In the genomic region with DNA sequence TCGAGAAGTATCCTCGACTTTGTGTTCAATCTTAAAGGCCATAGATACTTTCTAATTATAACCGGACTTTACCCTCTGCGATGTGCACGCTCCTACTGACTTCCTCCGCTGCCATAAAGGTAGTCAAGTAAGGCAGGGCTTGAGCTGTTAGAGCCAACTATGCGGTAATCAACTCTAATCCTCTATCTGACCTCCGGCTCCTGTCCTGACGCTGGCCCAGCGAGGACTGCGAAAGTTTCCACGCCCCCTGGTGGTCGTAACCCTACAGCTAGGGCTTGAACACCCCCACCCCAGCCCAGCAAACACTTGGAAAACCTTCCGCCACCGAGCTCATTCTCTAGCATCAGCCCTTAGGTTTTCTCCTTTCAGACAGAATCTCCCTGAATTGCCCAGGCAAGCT, we compare ENCODE assay signal across 8 mouse cellular contexts. TPM values are rescaled to one million over a fixed set of nuclear protein-coding genes. Genes with fewer than 3 reads are reported as not detected.
A peak's percentile ranks its signal among the peaks of the same experiment; 100 is the strongest.
DNase-seq lines count a peak whose midpoint lies in the region; ATAC-seq and TF ChIP-seq lines count a peak whose summit lies in the region.

No protein-coding gene starts in this region.

- H3K9me3 ChIP-seq in embryonic facial prominence, embryonic 11.5 days (replicated peaks; ENCODE audit: control insufficient read depth, low read length), result no peaks in the 10 kb centered on the region
- H3K9me3 ChIP-seq in heart, embryonic 12.5 days (replicated peaks), result no peaks in the 10 kb centered on the region
- H3K9me3 ChIP-seq in kidney, embryonic 16.5 days (ENCODE audit: low read length), result no peaks in the 10 kb centered on the region
- H3K9me3 ChIP-seq in liver, embryonic 14.5 days (ENCODE audit: control insufficient read depth, low read length), result no peaks in the 10 kb centered on the region
- H3K9me3 ChIP-seq in stomach, embryonic 14.5 days (ENCODE audit: control insufficient read depth, low read depth, low read length), result no peaks in the 10 kb centered on the region

- peak; percentile 64 for TF ChIP-seq CTCF in liver, embryonic 14.5 days (IDR thresholded peaks at IDR 0.05; ENCODE audit: low read depth)

- H3K27me3 ChIP-seq in embryonic facial prominence, embryonic 11.5 days (ENCODE audit: control insufficient read depth, insufficient read depth, low read length), result peaks cover 18% of the 10 kb centered on the region
- H3K27me3 ChIP-seq in heart, embryonic 12.5 days (replicated peaks), result no peaks in the 10 kb centered on the region
- no peaks in the 10 kb centered on the region for H3K27me3 ChIP-seq in kidney, embryonic 16.5 days (ENCODE audit: insufficient read depth, low read length)
- peaks cover 43% of the 10 kb centered on the region for H3K27me3 ChIP-seq in liver, embryonic 14.5 days (ENCODE audit: control insufficient read depth, insufficient read depth, low read length)
- H3K27me3 ChIP-seq in stomach, embryonic 14.5 days (ENCODE audit: control insufficient read depth, insufficient read depth, low read length), result no peaks in the 10 kb centered on the region

- no peak overlapping the region for H3K9ac ChIP-seq in embryonic facial prominence, embryonic 11.5 days (replicated peaks; ENCODE audit: low read length)
- H3K9ac ChIP-seq in heart, embryonic 12.5 days, result peak overlapping the region; percentile 57
- H3K9ac ChIP-seq in kidney, embryonic 16.5 days (replicated peaks; ENCODE audit: low read length), result peak overlapping the region; percentile 91
- H3K9ac ChIP-seq in liver, embryonic 14.5 days (replicated peaks), result no peak overlapping the region
- H3K9ac ChIP-seq in stomach, embryonic 14.5 days (replicated peaks; ENCODE audit: low read depth, low read length), result no peak overlapping the region; the same call in 1 of the 2 replicates

- H3K27ac ChIP-seq in embryonic facial prominence, embryonic 11.5 days (replicated peaks; ENCODE audit: low read depth, low read length), result no peak overlapping the region
- no peak overlapping the region for H3K27ac ChIP-seq in heart, embryonic 12.5 days (ENCODE audit: poor library complexity, severe bottlenecking)
- H3K27ac ChIP-seq in kidney, embryonic 16.5 days (ENCODE audit: low read length), result no peak overlapping the region
- H3K27ac ChIP-seq in liver, embryonic 14.5 days, result no peak overlapping the region
- no peak overlapping the region for H3K27ac ChIP-seq in stomach, embryonic 14.5 days (ENCODE audit: low read length)

- peak overlapping the region; percentile 62 for H3K4me3 ChIP-seq in embryonic facial prominence, embryonic 11.5 days (ENCODE audit: low read depth, low read length)
- peak overlapping the region; percentile 63 for H3K4me3 ChIP-seq in heart, embryonic 12.5 days
- peak overlapping the region; percentile 85 for H3K4me3 ChIP-seq in kidney, embryonic 16.5 days (ENCODE audit: low read length)
- H3K4me3 ChIP-seq in liver, embryonic 14.5 days (ENCODE audit: insufficient read depth in 1 of 2, low read depth in 2 of 2, low read length in 2 of 2), result peak overlapping the region; percentile 19 to 55; a peak in 2 of 4 replicates
- H3K4me3 ChIP-seq in stomach, embryonic 14.5 days (ENCODE audit: low read depth, low read length), result peak overlapping the region; percentile 75

- peak overlapping the region; percentile 95 for H3K4me2 ChIP-seq in embryonic facial prominence, embryonic 11.5 days (ENCODE audit: low read depth, low read length)
- H3K4me2 ChIP-seq in heart, embryonic 12.5 days, result peak overlapping the region; percentile 89
- peak overlapping the region; percentile 97 for H3K4me2 ChIP-seq in kidney, embryonic 16.5 days (replicated peaks; ENCODE audit: low read depth, low read length)
- H3K4me2 ChIP-seq in liver, embryonic 14.5 days (ENCODE audit: low read depth), result peak overlapping the region; percentile 63
- peak overlapping the region; percentile 80 for H3K4me2 ChIP-seq in stomach, embryonic 14.5 days (replicated peaks; ENCODE audit: low read depth, low read length)

- ATAC-seq in cerebellum, adult (ENCODE audit: insufficient number of reproducible peaks, low FRiP score, low TSS enrichment), result no peak
- ATAC-seq in embryonic facial prominence, embryonic 11.5 days (replicated peaks; ENCODE audit: insufficient number of reproducible peaks, low FRiP score, low TSS enrichment, low read depth), result peak; percentile 87
- peak; percentile 76 for ATAC-seq in heart, embryonic 12.5 days (ENCODE audit: insufficient number of reproducible peaks, low FRiP score)
- peak; percentile 83 for ATAC-seq in kidney, embryonic 16.5 days (ENCODE audit: low FRiP score, low TSS enrichment)
- ATAC-seq in liver, embryonic 14.5 days (ENCODE audit: insufficient read depth), result peak; percentile 21; the same call in 1 of the 2 replicates
- peak; percentile 57; the same call in 1 of the 2 replicates for ATAC-seq in stomach, embryonic 14.5 days (ENCODE audit: insufficient number of reproducible peaks, insufficient read depth, low FRiP score, low read depth)

- no peaks in the 10 kb centered on the region for H3K36me3 ChIP-seq in embryonic facial prominence, embryonic 11.5 days (replicated peaks; ENCODE audit: control insufficient read depth, insufficient read depth, low read depth, low read length)
- H3K36me3 ChIP-seq in heart, embryonic 12.5 days, result no peaks in the 10 kb centered on the region
- H3K36me3 ChIP-seq in kidney, embryonic 16.5 days (ENCODE audit: insufficient read depth, low read length), result no peaks in the 10 kb centered on the region
- H3K36me3 ChIP-seq in liver, embryonic 14.5 days (replicated peaks; ENCODE audit: control insufficient read depth, insufficient read depth, low read depth), result no peaks in the 10 kb centered on the region
- H3K36me3 ChIP-seq in stomach, embryonic 14.5 days (ENCODE audit: control insufficient read depth, insufficient read depth, low read length), result no peaks in the 10 kb centered on the region

- H3K4me1 ChIP-seq in embryonic facial prominence, embryonic 11.5 days (ENCODE audit: control insufficient read depth, insufficient read depth, low read length), result peaks cover 2% of the 10 kb centered on the region
- peaks cover 4% of the 10 kb centered on the region; the same call in 1 of the 2 replicates for H3K4me1 ChIP-seq in heart, embryonic 12.5 days (replicated peaks)
- peaks cover 13% of the 10 kb centered on the region; the same call in 1 of the 2 replicates for H3K4me1 ChIP-seq in kidney, embryonic 16.5 days (ENCODE audit: insufficient read depth, low read length)
- H3K4me1 ChIP-seq in liver, embryonic 14.5 days (replicated peaks; ENCODE audit: control insufficient read depth in 2 of 2, insufficient read depth in 2 of 2, low read length in 1 of 2), result peaks cover 0 to 4% of the 10 kb centered on the region in 2 experiments; a peak in 1 of 4 replicates
- H3K4me1 ChIP-seq in stomach, embryonic 14.5 days (ENCODE audit: control insufficient read depth, insufficient read depth, low read length), result peaks cover 4% of the 10 kb centered on the region

- peak; percentile 63 for DNase-seq in cerebellum, adult 11 months
- peak; percentile 92 for DNase-seq in embryonic facial prominence, embryonic 11.5 days (ENCODE audit: low spot score)
- no peak for DNase-seq in liver, embryonic 14.5 days (ENCODE audit: low read depth in 3 of 3, low spot score in 3 of 3)
- DNase-seq in natural killer cell, adult 2 months (ENCODE audit: low spot score in 2 of 2), result peak; percentile 71 to 74

- WGBS in embryonic facial prominence, embryonic 11.5 days, result under 1% methylated on average over 15 of the region's 15 CpGs
- WGBS in heart, embryonic 12.5 days, result under 1% methylated on average over 15 of the region's 15 CpGs
- WGBS in kidney, embryonic 16.5 days, result under 1% methylated on average over 15 of the region's 15 CpGs
- WGBS in liver, embryonic 14.5 days (ENCODE audit: insufficient replicate concordance), result 2% methylated on average over 15 of the region's 15 CpGs
- under 1% methylated on average over 15 of the region's 15 CpGs for WGBS in stomach, embryonic 14.5 days

- TF ChIP-seq EP300 in liver, embryonic 14.5 days (IDR thresholded peaks at IDR 0.05; ENCODE audit: low read depth), result no peak

RNA-seq across cellular contexts. Expression of a gene that starts 0.6 kb away (rescaled TPM):
- polyA plus RNA-seq in embryonic facial prominence, embryonic 11.5 days (2014; fragmentation: Nextera tagmentation; extraction: Ambion mirVana), result 10.8 and 13.0 TPM in 2 replicates
- polyA plus RNA-seq in heart, embryonic 12.5 days (2016; fragmentation: Nextera tagmentation; extraction: Ambion mirVana), result 6.9 and 7.1 TPM in 2 replicates
- polyA plus RNA-seq in kidney, embryonic 16.5 days (2015; fragmentation: Nextera tagmentation; extraction: Ambion mirVana), result 25.5 and 26.5 TPM in 2 replicates
- polyA plus RNA-seq in liver, embryonic 14.5 days (2012; rRNA removed), result 0.39 and 0.78 TPM in 2 replicates
- polyA plus RNA-seq in liver, embryonic 14.5 days (2014; fragmentation: Nextera tagmentation; extraction: Ambion mirVana), result 2.1 and 2.6 TPM in 2 replicates
- 22.8 and 23.2 TPM in 2 replicates for polyA plus RNA-seq in stomach, embryonic 14.5 days (2014; fragmentation: Nextera tagmentation; extraction: Ambion mirVana)

RNA-seq across cellular contexts. Expression of a gene that starts 19.2 kb away (rescaled TPM):
- not detected in 2 replicates for polyA plus RNA-seq in embryonic facial prominence, embryonic 11.5 days (2014; fragmentation: Nextera tagmentation; extraction: Ambion mirVana)
- 0.08 TPM in 1 of 2 replicates, not detected in the other for polyA plus RNA-seq in heart, embryonic 12.5 days (2016; fragmentation: Nextera tagmentation; extraction: Ambion mirVana)
- polyA plus RNA-seq in kidney, embryonic 16.5 days (2015; fragmentation: Nextera tagmentation; extraction: Ambion mirVana), result 0.16 TPM in 1 of 2 replicates, not detected in the other
- not detected in 2 replicates for polyA plus RNA-seq in liver, embryonic 14.5 days (2012; rRNA removed)
- polyA plus RNA-seq in liver, embryonic 14.5 days (2014; fragmentation: Nextera tagmentation; extraction: Ambion mirVana), result not detected in 2 replicates
- polyA plus RNA-seq in stomach, embryonic 14.5 days (2014; fragmentation: Nextera tagmentation; extraction: Ambion mirVana), result 0.27 TPM in 1 of 2 replicates, not detected in the other

RNA-seq across cellular contexts. Expression of a gene that starts 41.1 kb away (rescaled TPM):
- polyA plus RNA-seq in embryonic facial prominence, embryonic 11.5 days (2014; fragmentation: Nextera tagmentation; extraction: Ambion mirVana), result not detected in 2 replicates
- polyA plus RNA-seq in heart, embryonic 12.5 days (2016; fragmentation: Nextera tagmentation; extraction: Ambion mirVana), result not detected in 2 replicates
- polyA plus RNA-seq in kidney, embryonic 16.5 days (2015; fragmentation: Nextera tagmentation; extraction: Ambion mirVana), result not detected in 2 replicates
- polyA plus RNA-seq in liver, embryonic 14.5 days (2012; rRNA removed), result not detected in 2 replicates
- polyA plus RNA-seq in liver, embryonic 14.5 days (2014; fragmentation: Nextera tagmentation; extraction: Ambion mirVana), result not detected in 2 replicates
- not detected in 2 replicates for polyA plus RNA-seq in stomach, embryonic 14.5 days (2014; fragmentation: Nextera tagmentation; extraction: Ambion mirVana)

RNA-seq across cellular contexts. Expression of a gene that starts 49.6 kb away (rescaled TPM):
- 53.7 and 60.8 TPM in 2 replicates for polyA plus RNA-seq in embryonic facial prominence, embryonic 11.5 days (2014; fragmentation: Nextera tagmentation; extraction: Ambion mirVana)
- polyA plus RNA-seq in heart, embryonic 12.5 days (2016; fragmentation: Nextera tagmentation; extraction: Ambion mirVana), result 76.2 and 76.8 TPM in 2 replicates
- 49.2 and 54.4 TPM in 2 replicates for polyA plus RNA-seq in kidney, embryonic 16.5 days (2015; fragmentation: Nextera tagmentation; extraction: Ambion mirVana)
- 14.0 and 27.7 TPM in 2 replicates for polyA plus RNA-seq in liver, embryonic 14.5 days (2012; rRNA removed)
- polyA plus RNA-seq in liver, embryonic 14.5 days (2014; fragmentation: Nextera tagmentation; extraction: Ambion mirVana), result 41.8 and 43.9 TPM in 2 replicates
- 51.1 and 59.7 TPM in 2 replicates for polyA plus RNA-seq in stomach, embryonic 14.5 days (2014; fragmentation: Nextera tagmentation; extraction: Ambion mirVana)

RNA-seq across cellular contexts. Expression of a gene that starts 55.1 kb away (rescaled TPM):
- not detected in 2 replicates for polyA plus RNA-seq in embryonic facial prominence, embryonic 11.5 days (2014; fragmentation: Nextera tagmentation; extraction: Ambion mirVana)
- not detected in 2 replicates for polyA plus RNA-seq in heart, embryonic 12.5 days (2016; fragmentation: Nextera tagmentation; extraction: Ambion mirVana)
- polyA plus RNA-seq in kidney, embryonic 16.5 days (2015; fragmentation: Nextera tagmentation; extraction: Ambion mirVana), result not detected in 2 replicates
- polyA plus RNA-seq in liver, embryonic 14.5 days (2012; rRNA removed), result not detected in 2 replicates
- not detected in 2 replicates for polyA plus RNA-seq in liver, embryonic 14.5 days (2014; fragmentation: Nextera tagmentation; extraction: Ambion mirVana)
- not detected in 2 replicates for polyA plus RNA-seq in stomach, embryonic 14.5 days (2014; fragmentation: Nextera tagmentation; extraction: Ambion mirVana)

Comparison
In these comparisons a context has a peak if more than half of its experiments do, and no peak if none do; other contexts are left out.
1. DNase-seq: peak in cerebellum, adult 11 months (single experiment), embryonic facial prominence, embryonic 11.5 days (single experiment) and natural killer cell, adult 2 months (2 of 2); none in liver, embryonic 14.5 days (0 of 3).
2. H3K9ac ChIP-seq: peak in heart, embryonic 12.5 days (single experiment) and kidney, embryonic 16.5 days (single experiment); none in embryonic facial prominence, embryonic 11.5 days (single experiment), liver, embryonic 14.5 days (single experiment) and stomach, embryonic 14.5 days (single experiment).
3. Peak in every context shown above with its lines, with median percentiles within 50 percentile points of each other: H3K4me2 ChIP-seq and H3K4me3 ChIP-seq.